Comparison of ENCODE assay signal across 16 mouse cellular contexts in genomic region chr6:33496141-33496855, GRCm38 (mm10).
A peak's percentile ranks its signal among the peaks of the same experiment; 100 is the strongest.
DNase-seq lines count a peak whose midpoint lies in the region; ATAC-seq and TF ChIP-seq lines count a peak whose summit lies in the region.
"Had no signal": no experiment of that assay in that cellular context is flagged by ENCODE, and none has a peak within 500 bp of the region (broad histone marks: within the 10 kb centered on the region; RNA-seq: fewer than 3 reads in every experiment).

No protein-coding gene starts in this region.

- ATAC-seq in hindbrain, embryonic 16.5 days = no peak
- ATAC-seq in neural tube, embryonic 11.5 days (ENCODE audit: insufficient read depth, low FRiP score, low TSS enrichment) = no peak
- no peak for ATAC-seq in hindbrain, embryonic 15.5 days (ENCODE audit: low FRiP score, low read depth)
- ATAC-seq: intestine, postnatal 0 days had no signal

- H3K27ac ChIP-seq in hindbrain, embryonic 10.5 days = peak overlapping the region; percentile 64
- H3K27ac ChIP-seq in hindbrain, embryonic 16.5 days (ENCODE audit: low read depth, low read length) = no peak overlapping the region; the same call in 1 of the 2 replicates
- H3K27ac ChIP-seq in neural tube, embryonic 11.5 days (ENCODE audit: low read depth, low read length) = 0 out of 2 replicates have a peak overlapping the region, but pooled peaks have one; percentile 27
- H3K27ac ChIP-seq in hindbrain, embryonic 15.5 days (replicated peaks) = peak overlapping the region; percentile 52
- H3K27ac ChIP-seq in olfactory bulb, adult 2 months (ENCODE audit: insufficient read depth, low read depth, low read length) = peak overlapping the region; percentile 66; the same call in 1 of the 2 replicates
- H3K27ac ChIP-seq: liver, embryonic 13.5 days had no signal

- H3K27me3 ChIP-seq in hindbrain, embryonic 10.5 days (ENCODE audit: insufficient read depth, poor library complexity, severe bottlenecking) = no peaks in the 10 kb centered on the region
- no peaks in the 10 kb centered on the region for H3K27me3 ChIP-seq in hindbrain, embryonic 16.5 days (replicated peaks; ENCODE audit: control insufficient read depth, insufficient read depth, low read length)
- H3K27me3 ChIP-seq in neural tube, embryonic 11.5 days (ENCODE audit: control insufficient read depth, insufficient read depth, low read length) = no peaks in the 10 kb centered on the region
- no peaks in the 10 kb centered on the region for H3K27me3 ChIP-seq in hindbrain, embryonic 15.5 days
- H3K27me3 ChIP-seq: liver, embryonic 13.5 days had no signal

- DNase-seq in hindbrain, embryonic 10.5 days (ENCODE audit: low spot score) = no peak
- DNase-seq in neural tube, embryonic 11.5 days (ENCODE audit: low spot score) = no peak
- DNase-seq in neural tube, embryonic 10.5 days (ENCODE audit: extremely low spot score, low spot score) = no peak
- no peak for DNase-seq in yolk sac, embryonic 10.5 days (ENCODE audit: low spot score)
- no peak for DNase-seq in testis, postnatal 10 days (ENCODE audit: low spot score)
- DNase-seq: cerebellum, adult 11 months; gastrocnemius, postnatal 36 days; liver, embryonic 13.5 days; lung, postnatal 10 days; thymus, postnatal 4 days had no signal

- no peak for TF ChIP-seq POLR2A in olfactory bulb, adult 2 months (IDR thresholded peaks at IDR 0.05; ENCODE audit: insufficient read depth, low read depth, low read length)

- 73% methylated on average over 6 of the region's 6 CpGs for WGBS in hindbrain, embryonic 10.5 days
- 46% methylated on average over 6 of the region's 6 CpGs for WGBS in hindbrain, embryonic 16.5 days
- 73% methylated on average over 6 of the region's 6 CpGs for WGBS in neural tube, embryonic 11.5 days
- WGBS in hindbrain, embryonic 15.5 days = 45% methylated on average over 6 of the region's 6 CpGs
- WGBS in olfactory bulb, adult 2 months = 32% methylated on average over 6 of the region's 6 CpGs

- TF ChIP-seq CTCF in olfactory bulb, adult 2 months (IDR thresholded peaks at IDR 0.05; ENCODE audit: insufficient read depth, low read depth, low read length) = no peak

- no peak overlapping the region for H3K4me2 ChIP-seq in hindbrain, embryonic 16.5 days (ENCODE audit: low read length)
- no peak overlapping the region for H3K4me2 ChIP-seq in neural tube, embryonic 11.5 days (ENCODE audit: low read depth)
- no peak overlapping the region for H3K4me2 ChIP-seq in hindbrain, embryonic 15.5 days
- H3K4me2 ChIP-seq: heart, embryonic 11.5 days; liver, embryonic 13.5 days had no signal

- H3K4me1 ChIP-seq in hindbrain, embryonic 10.5 days (replicated peaks) = peaks cover 24% of the 10 kb centered on the region
- no peaks in the 10 kb centered on the region; the same call in 1 of the 2 replicates for H3K4me1 ChIP-seq in hindbrain, embryonic 16.5 days (ENCODE audit: control insufficient read depth, insufficient read depth, low read depth, low read length)
- H3K4me1 ChIP-seq in neural tube, embryonic 11.5 days (ENCODE audit: control insufficient read depth, insufficient read depth, low read length) = peaks cover 3% of the 10 kb centered on the region; the same call in 1 of the 2 replicates
- peaks cover 13% of the 10 kb centered on the region for H3K4me1 ChIP-seq in hindbrain, embryonic 15.5 days (replicated peaks)
- no peaks in the 10 kb centered on the region for H3K4me1 ChIP-seq in olfactory bulb, adult 2 months (ENCODE audit: control insufficient read depth, insufficient read depth, low read length)
- H3K4me1 ChIP-seq: liver, embryonic 13.5 days had no signal

- H3K9ac ChIP-seq in hindbrain, embryonic 16.5 days (ENCODE audit: low read depth, low read length) = no peak overlapping the region
- H3K9ac ChIP-seq in neural tube, embryonic 11.5 days (ENCODE audit: low read length) = no peak overlapping the region
- no peak overlapping the region for H3K9ac ChIP-seq in hindbrain, embryonic 15.5 days
- H3K9ac ChIP-seq: liver, embryonic 13.5 days had no signal

- H3K36me3 ChIP-seq in hindbrain, embryonic 10.5 days = peaks cover 6% of the 10 kb centered on the region
- no peaks in the 10 kb centered on the region for H3K36me3 ChIP-seq in hindbrain, embryonic 16.5 days (ENCODE audit: control insufficient read depth, insufficient read depth, low read length)
- H3K36me3 ChIP-seq in neural tube, embryonic 11.5 days (ENCODE audit: control insufficient read depth, insufficient read depth, low read length) = no peaks in the 10 kb centered on the region
- H3K36me3 ChIP-seq in hindbrain, embryonic 15.5 days = no peaks in the 10 kb centered on the region
- H3K36me3 ChIP-seq: liver, embryonic 13.5 days had no signal

- H3K4me3 ChIP-seq in hindbrain, embryonic 10.5 days = no peak overlapping the region
- H3K4me3 ChIP-seq in hindbrain, embryonic 16.5 days (ENCODE audit: low read length) = no peak overlapping the region
- H3K4me3 ChIP-seq in neural tube, embryonic 11.5 days (ENCODE audit: low read depth, low read length) = no peak overlapping the region
- H3K4me3 ChIP-seq in hindbrain, embryonic 15.5 days = no peak overlapping the region
- H3K4me3 ChIP-seq in olfactory bulb, adult 2 months (ENCODE audit: insufficient read depth, low read depth, low read length) = no peak overlapping the region
- H3K4me3 ChIP-seq: erythroblast, embryonic 14.5 days; liver, embryonic 13.5 days had no signal

- no peaks in the 10 kb centered on the region; the same call in 1 of the 2 replicates for H3K9me3 ChIP-seq in hindbrain, embryonic 10.5 days
- no peaks in the 10 kb centered on the region for H3K9me3 ChIP-seq in hindbrain, embryonic 16.5 days (ENCODE audit: control insufficient read depth, low read length)
- no peaks in the 10 kb centered on the region for H3K9me3 ChIP-seq in neural tube, embryonic 11.5 days (ENCODE audit: control insufficient read depth, low read length)
- H3K9me3 ChIP-seq in hindbrain, embryonic 15.5 days = no peaks in the 10 kb centered on the region
- H3K9me3 ChIP-seq: liver, embryonic 13.5 days had no signal
